Mouse (Mus musculus) neural tube, embryonic 12.5 days (tissue): ENCODE results near the gene Kcnk5. TPM values are rescaled to one million over a fixed set of nuclear protein-coding genes. Genes with fewer than 3 reads are reported as not detected.

Experiments
- ATAC-seq: fragments of 200-750 bp; cut with Nextera tagmentation; 2 replicates; pipeline ENCODE4 v1.8.0; 2017; ENCODE audit warnings: low read depth, mild to moderate bottlenecking, moderate TSS enrichment, moderate library complexity; ENCODE audit not compliant: low FRiP score
- H3K27ac ChIP-seq: fragments of 300-500 bp; sonication (generic); 2 replicates; pipeline ENCODE4 v1.5.1; 2016
- H3K27me3 ChIP-seq: fragments of 300-500 bp; sonication (generic); replicated peaks from 2 replicates; pipeline ENCODE4 v1.6.1; 2016; ENCODE audit warnings: mild to moderate bottlenecking
- H3K36me3 ChIP-seq: fragments of 300-500 bp; sonication (generic); 2 replicates; pipeline ENCODE4 v1.6.1; 2016; ENCODE audit warnings: mild to moderate bottlenecking
- H3K4me1 ChIP-seq: fragments of 300-500 bp; sonication (generic); 2 replicates; pipeline ENCODE4 v1.6.1; 2016
- H3K4me2 ChIP-seq: fragments of 300-500 bp; sonication (generic); replicated peaks from 2 replicates; pipeline ENCODE4 v1.6.1; 2016; ENCODE audit warnings: mild to moderate bottlenecking
- H3K4me3 ChIP-seq: fragments of 300-500 bp; sonication (generic); 2 replicates; pipeline ENCODE4 v1.5.1; 2016
- H3K9ac ChIP-seq: fragments of 300-500 bp; sonication (generic); 2 replicates; pipeline ENCODE4 v1.6.1; 2016; ENCODE audit warnings: mild to moderate bottlenecking
- H3K9me3 ChIP-seq: fragments of 300-500 bp; sonication (generic); 2 replicates; pipeline ENCODE4 v1.6.1; 2016; ENCODE audit warnings: mild to moderate bottlenecking
- WGBS: fragments of 180-500 bp; shearing (Covaris S2); methylation state at CpG from one replicate; pipeline ENCODE4 v1.1.7; 2016; 5-methylcytosine and 5-hydroxymethylcytosine counted together
- polyA plus RNA-seq: library from polyadenylated mRNA; unstranded; fragments of >200 nt; fragmentation: Nextera tagmentation; extraction: Ambion mirVana; gene quantifications from 2 replicates; pipeline ENCODE4 v1.2.1, GENCODE M21; 2016

Kcnk5 gene
- polyA plus RNA-seq, 1 experiment from 2014 or later, result 8.4 TPM

- WGBS, result 92% methylated on average over 7 of the region's 7 CpGs
Observed at GRCm38 (mm10) chr14:20175114-20175513, 6.5 kb downstream of the Kcnk5 start.

GRCm38 (mm10) chr14:20174696-20175095, 6.9 kb downstream of the Kcnk5 start:
- Histone ChIP-seq H3K9me3 (no peaks in the 10 kb centered on the region), H3K27ac (no peak overlapping the region), H3K4me1 (peaks cover 18% of the 10 kb centered on the region), H3K4me3 (no peak overlapping the region), H3K4me2 (no peak overlapping the region), H3K9ac (no peak overlapping the region), H3K27me3 (no peaks in the 10 kb centered on the region), H3K36me3 (no peaks in the 10 kb centered on the region)
- WGBS, result 89% methylated on average over 6 of the region's 6 CpGs
- ATAC-seq, result no peak

More at GRCm38 (mm10) chr14:20175114-20175513, 6.5 kb downstream of the Kcnk5 start:
- Histone ChIP-seq H3K4me1 (peaks cover 22% of the 10 kb centered on the region), H3K27me3 (no peaks in the 10 kb centered on the region), H3K27ac (no peak overlapping the region), H3K4me2 (no peak overlapping the region), H3K36me3 (no peaks in the 10 kb centered on the region), H3K9me3 (no peaks in the 10 kb centered on the region), H3K4me3 (no peak overlapping the region), H3K9ac (no peak overlapping the region)
- no peak for ATAC-seq

- 95% methylated on average over 14 of the region's 14 CpGs for WGBS
- no peak overlapping the region for H3K27ac ChIP-seq
Observed at GRCm38 (mm10) chr14:20173873-20174490, 7.6 kb downstream of the Kcnk5 start.

GRCm38 (mm10) chr14:20172924-20173323, 8.7 kb downstream of the Kcnk5 start:
- Histone ChIP-seq H3K9ac (no peak overlapping the region), H3K9me3 (no peaks in the 10 kb centered on the region), H3K4me2 (no peak overlapping the region), H3K4me1 (peaks cover 4% of the 10 kb centered on the region; the same call in 1 of the 2 replicates), H3K4me3 (no peak overlapping the region), H3K27me3 (no peaks in the 10 kb centered on the region), H3K27ac (no peak overlapping the region), H3K36me3 (no peaks in the 10 kb centered on the region)
- 89% methylated on average over 4 of the region's 4 CpGs for WGBS
- no peak for ATAC-seq

More at GRCm38 (mm10) chr14:20173873-20174490, 7.6 kb downstream of the Kcnk5 start:
- Histone ChIP-seq H3K4me3 (no peak overlapping the region), H3K36me3 (no peaks in the 10 kb centered on the region), H3K9me3 (no peaks in the 10 kb centered on the region), H3K9ac (no peak overlapping the region), H3K4me1 (peaks cover 10% of the 10 kb centered on the region; the same call in 1 of the 2 replicates), H3K27me3 (no peaks in the 10 kb centered on the region), H3K4me2 (no peak overlapping the region)
- ATAC-seq, result no peak

GRCm38 (mm10) chr14:20172509-20172908, 9.1 kb downstream of the Kcnk5 start:
- H3K4me1 ChIP-seq, result no peaks in the 10 kb centered on the region
- H3K36me3 ChIP-seq, result no peaks in the 10 kb centered on the region
- WGBS, result 79% methylated on average over 5 of the region's 5 CpGs
- H3K4me3 ChIP-seq, result no peak overlapping the region
- no peaks in the 10 kb centered on the region for H3K9me3 ChIP-seq
- no peak overlapping the region for H3K4me2 ChIP-seq
- H3K27ac ChIP-seq, result no peak overlapping the region
- no peak overlapping the region for H3K9ac ChIP-seq
- no peak for ATAC-seq
- H3K27me3 ChIP-seq, result no peaks in the 10 kb centered on the region

- Histone ChIP-seq H3K4me2 (no peak overlapping the region), H3K4me3 (no peak overlapping the region), H3K9me3 (no peaks in the 10 kb centered on the region), H3K9ac (no peak overlapping the region), H3K36me3 (no peaks in the 10 kb centered on the region), H3K4me1 (no peaks in the 10 kb centered on the region), H3K27me3 (no peaks in the 10 kb centered on the region), H3K27ac (no peak overlapping the region)
- 83% methylated on average over 3 of the region's 3 CpGs for WGBS
- no peak for ATAC-seq
Observed at GRCm38 (mm10) chr14:20171840-20172239, 9.8 kb downstream of the Kcnk5 start.

- H3K27ac ChIP-seq, result no peak overlapping the region
- H3K9me3 ChIP-seq, result no peaks in the 10 kb centered on the region
- 91% methylated on average over 4 of the region's 4 CpGs for WGBS
- no peak overlapping the region for H3K9ac ChIP-seq
- no peaks in the 10 kb centered on the region for H3K27me3 ChIP-seq
- no peaks in the 10 kb centered on the region for H3K36me3 ChIP-seq
- no peaks in the 10 kb centered on the region for H3K4me1 ChIP-seq
- H3K4me2 ChIP-seq, result no peak overlapping the region
- no peak for ATAC-seq
- no peak overlapping the region for H3K4me3 ChIP-seq
Observed at GRCm38 (mm10) chr14:20169251-20169650, 12.4 kb downstream of the Kcnk5 start.

GRCm38 (mm10) chr14:20168478-20168877, 13.1 kb downstream of the Kcnk5 start:
- ATAC-seq, result no peak
- no peaks in the 10 kb centered on the region for H3K27me3 ChIP-seq
- H3K4me2 ChIP-seq, result no peak overlapping the region
- no peak overlapping the region for H3K4me3 ChIP-seq
- 0 out of 2 replicates have a peak, but pooled peaks cover 3% of the 10 kb centered on the region for H3K4me1 ChIP-seq
- H3K27ac ChIP-seq, result no peak overlapping the region
- WGBS, result 100% methylated on average over 1 of the region's 1 CpGs
- no peaks in the 10 kb centered on the region for H3K36me3 ChIP-seq
- no peaks in the 10 kb centered on the region for H3K9me3 ChIP-seq
- no peak overlapping the region for H3K9ac ChIP-seq

GRCm38 (mm10) chr14:20168054-20168453, 13.6 kb downstream of the Kcnk5 start:
- Histone ChIP-seq H3K9ac (no peak overlapping the region), H3K27me3 (no peaks in the 10 kb centered on the region), H3K4me1 (peaks cover 7% of the 10 kb centered on the region; the same call in 1 of the 2 replicates), H3K4me2 (no peak overlapping the region), H3K4me3 (no peak overlapping the region), H3K36me3 (no peaks in the 10 kb centered on the region), H3K9me3 (no peaks in the 10 kb centered on the region), H3K27ac (no peak overlapping the region)
- WGBS, result 93% methylated on average over 2 of the region's 2 CpGs
- ATAC-seq, result no peak

GRCm38 (mm10) chr14:20165413-20165812, 16.2 kb downstream of the Kcnk5 start:
- Histone ChIP-seq H3K9ac (no peak overlapping the region), H3K36me3 (no peaks in the 10 kb centered on the region), H3K9me3 (no peaks in the 10 kb centered on the region), H3K4me3 (no peak overlapping the region), H3K27ac (no peak overlapping the region), H3K4me2 (no peak overlapping the region), H3K27me3 (no peaks in the 10 kb centered on the region), H3K4me1 (peaks cover 17% of the 10 kb centered on the region; the same call in 1 of the 2 replicates)
- ATAC-seq, result no peak
- 68% methylated on average over 1 of the region's 1 CpGs for WGBS

- H3K9me3 ChIP-seq, result no peaks in the 10 kb centered on the region
- no peak overlapping the region for H3K27ac ChIP-seq
- H3K4me2 ChIP-seq, result no peak overlapping the region
- 75% methylated on average over 7 of the region's 7 CpGs for WGBS
- no peak overlapping the region for H3K4me3 ChIP-seq
- ATAC-seq, result no peak
- H3K9ac ChIP-seq, result no peak overlapping the region
- no peaks in the 10 kb centered on the region for H3K36me3 ChIP-seq
- H3K4me1 ChIP-seq, result peaks cover 20% of the 10 kb centered on the region
- H3K27me3 ChIP-seq, result no peaks in the 10 kb centered on the region
Observed at GRCm38 (mm10) chr14:20164438-20164837, 17.2 kb downstream of the Kcnk5 start.

GRCm38 (mm10) chr14:20162686-20163085, 18.9 kb downstream of the Kcnk5 start:
- H3K27ac ChIP-seq, result no peak overlapping the region
- no peak overlapping the region for H3K9ac ChIP-seq
- H3K4me3 ChIP-seq, result no peak overlapping the region
- ATAC-seq, result no peak
- 96% methylated on average over 6 of the region's 6 CpGs for WGBS
- no peak overlapping the region for H3K4me2 ChIP-seq
- H3K27me3 ChIP-seq, result no peaks in the 10 kb centered on the region
- no peaks in the 10 kb centered on the region for H3K9me3 ChIP-seq
- peaks cover 22% of the 10 kb centered on the region for H3K4me1 ChIP-seq
- no peaks in the 10 kb centered on the region for H3K36me3 ChIP-seq
